Mouse (Mus musculus) kidney, embryonic 15.5 days (tissue): ENCODE measurements at regions not wholly inside any gene's neighbourhood (a gene's known extent, or its start where the extent isn't known, plus 50 kb on each side); places are given as distances from the start of the nearest gene placed in this dataset.

Source experiments
- ATAC-seq: fragments of 200-750 bp; cut with Nextera tagmentation; replicated peaks from 2 replicates; pipeline ENCODE4 v1.8.0; 2017; ENCODE audit warnings: moderate TSS enrichment; ENCODE audit not compliant: low FRiP score
- H3K27ac ChIP-seq: fragments of 300-500 bp; sonication (generic); 2 replicates; pipeline ENCODE4 v1.5.1; 2015; ENCODE audit warnings: mild to moderate bottlenecking, inconsistent platforms
- H3K27me3 ChIP-seq: fragments of 300-500 bp; sonication (generic); 2 replicates; pipeline ENCODE4 v1.6.1; 2015; ENCODE audit warnings: inconsistent platforms
- H3K36me3 ChIP-seq: fragments of 300-500 bp; sonication (generic); 2 replicates; pipeline ENCODE4 v1.6.1; 2015; ENCODE audit warnings: inconsistent platforms
- H3K4me1 ChIP-seq: fragments of 300-500 bp; sonication (generic); 2 replicates; pipeline ENCODE4 v1.6.1; 2015; ENCODE audit warnings: inconsistent platforms
- H3K4me2 ChIP-seq: fragments of 300-500 bp; sonication (generic); 2 replicates; pipeline ENCODE4 v1.6.1; 2015; ENCODE audit warnings: moderate library complexity, mild to moderate bottlenecking, inconsistent platforms
- H3K4me3 ChIP-seq: fragments of 300-500 bp; sonication (generic); replicated peaks from 2 replicates; pipeline ENCODE4 v1.5.1; 2015; ENCODE audit warnings: mild to moderate bottlenecking, inconsistent platforms
- H3K9ac ChIP-seq: fragments of 300-500 bp; sonication (generic); 2 replicates; pipeline ENCODE4 v1.6.1; 2015; ENCODE audit warnings: mild to moderate bottlenecking, inconsistent platforms
- H3K9me3 ChIP-seq: fragments of 300-500 bp; sonication (generic); replicated peaks from 2 replicates; pipeline ENCODE4 v1.6.1; 2016; ENCODE audit warnings: inconsistent platforms
- whole genome bisulfite sequencing: fragments of 180-500 bp; shearing (Covaris S2); methylation state at CpG from one replicate; pipeline ENCODE4 v1.1.7; 2015; ENCODE audit warnings: mixed read lengths; 5-methylcytosine and 5-hydroxymethylcytosine counted together

- Histone ChIP-seq H3K27ac (no peak overlapping the region), H3K9me3 (no peaks in the 10 kb centered on the region), H3K4me3 (no peak overlapping the region), H3K27me3 (no peaks in the 10 kb centered on the region), H3K4me1 (no peaks in the 10 kb centered on the region), H3K9ac (no peak overlapping the region), H3K4me2 (no peak overlapping the region), H3K36me3 (no peaks in the 10 kb centered on the region)
- no peak for ATAC-seq
- WGBS, result 82% methylated on average over 2 of the region's 2 CpGs
Measured at GRCm38 (mm10) chr2:110540140-110540539, 57.0 kb upstream of the Slc5a12 start.

- Histone ChIP-seq H3K36me3 (no peaks in the 10 kb centered on the region), H3K27ac (no peak overlapping the region), H3K4me3 (no peak overlapping the region), H3K4me2 (no peak overlapping the region), H3K4me1 (no peaks in the 10 kb centered on the region), H3K27me3 (no peaks in the 10 kb centered on the region), H3K9ac (no peak overlapping the region), H3K9me3 (no peaks in the 10 kb centered on the region)
- 46% methylated on average over 6 of the region's 6 CpGs for WGBS
- ATAC-seq, result peak; percentile 29; the same call in 1 of the 2 replicates
Measured at GRCm38 (mm10) chr2:110540570-110541357, 56.3 kb upstream of the Slc5a12 start.

- H3K9me3 ChIP-seq, result no peaks in the 10 kb centered on the region
- ATAC-seq, result no peak
- H3K27ac ChIP-seq, result no peak overlapping the region
Measured at GRCm38 (mm10) chr2:110541358-110541737, 55.8 kb upstream of the Slc5a12 start.

More at GRCm38 (mm10) chr2:110541358-110541737, 55.8 kb upstream of the Slc5a12 start:
- H3K36me3 ChIP-seq, result no peaks in the 10 kb centered on the region
- no peaks in the 10 kb centered on the region for H3K27me3 ChIP-seq
- WGBS, result 59% methylated on average over 5 of the region's 5 CpGs
- H3K4me2 ChIP-seq, result no peak overlapping the region
- H3K9ac ChIP-seq, result no peak overlapping the region
- no peaks in the 10 kb centered on the region for H3K4me1 ChIP-seq
- no peak overlapping the region for H3K4me3 ChIP-seq
